9 mouse cellular contexts compared by ENCODE assay signal in the genomic region with DNA sequence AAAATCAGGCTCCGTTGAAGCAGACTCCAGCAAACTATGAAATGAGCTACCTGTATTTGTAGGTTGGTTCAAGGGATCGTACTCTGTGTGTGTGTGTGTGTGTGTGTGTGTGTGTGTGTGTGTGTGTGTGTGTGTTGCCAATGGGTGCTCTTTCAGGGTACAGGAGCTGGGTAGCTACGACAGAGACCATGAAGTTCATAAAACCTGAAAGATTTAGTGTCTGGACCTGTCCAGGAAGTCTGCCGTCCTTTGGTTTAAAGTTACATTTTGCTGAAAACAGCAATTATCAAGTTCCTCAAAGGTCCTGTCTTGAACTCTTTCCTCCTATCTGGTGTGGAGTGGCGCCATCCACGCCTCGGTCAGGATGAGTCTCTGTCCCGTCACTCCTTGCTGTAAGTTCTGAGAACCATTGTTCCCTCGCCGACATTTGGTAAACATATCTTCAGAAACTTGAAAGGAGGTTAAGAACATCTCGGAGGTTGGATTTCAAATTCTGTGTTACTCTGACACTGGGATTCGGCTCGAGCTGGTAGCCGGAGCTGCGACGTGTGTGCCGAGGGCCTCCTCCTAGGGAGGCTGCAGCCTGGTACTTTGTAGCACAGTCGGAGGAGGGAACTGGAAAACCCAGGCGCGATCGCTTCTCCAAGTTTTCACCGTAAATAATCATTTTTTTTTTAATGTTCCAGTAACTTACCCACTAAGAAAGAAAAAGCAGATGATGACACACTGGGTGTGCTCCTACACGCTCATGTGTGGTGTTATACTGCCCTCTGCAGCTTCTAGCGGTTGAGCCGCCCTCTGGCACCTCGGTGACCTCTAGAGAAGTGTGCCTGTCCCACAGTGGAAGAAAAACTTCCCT.
DNase-seq lines count a peak whose midpoint lies in the region; ATAC-seq and TF ChIP-seq lines count a peak whose summit lies in the region.
"Had no signal": no experiment of that assay in that cellular context is flagged by ENCODE, and none has a peak within 500 bp of the region (broad histone marks: within the 10 kb centered on the region; RNA-seq: fewer than 3 reads in every experiment).

No protein-coding gene starts in this region.

- peak overlapping the region; percentile 39 for H3K4me2 ChIP-seq in limb, embryonic 15.5 days
- H3K4me2 ChIP-seq in neural tube, embryonic 11.5 days (ENCODE audit: low read depth), result no peak overlapping the region

- no peaks in the 10 kb centered on the region for H3K27me3 ChIP-seq in limb, embryonic 15.5 days
- no peaks in the 10 kb centered on the region for H3K27me3 ChIP-seq in neural tube, embryonic 11.5 days (ENCODE audit: control insufficient read depth, insufficient read depth, low read length)

- TF ChIP-seq POLR2A in cortical plate, adult 2 months (IDR thresholded peaks at IDR 0.05; ENCODE audit: extremely low read depth, insufficient read depth, low read length), result no peak

- H3K4me3 ChIP-seq in cortical plate, adult 2 months (ENCODE audit: insufficient read depth, low read length), result 0 out of 2 replicates have a peak overlapping the region, but pooled peaks have one; percentile 8
- H3K4me3 ChIP-seq in limb, embryonic 15.5 days, result peak overlapping the region; percentile 28
- H3K4me3 ChIP-seq in neural tube, embryonic 11.5 days (ENCODE audit: low read depth, low read length), result no peak overlapping the region

- ATAC-seq in limb, embryonic 15.5 days (ENCODE audit: insufficient number of reproducible peaks, low FRiP score, low TSS enrichment, low read depth), result peak; percentile 77; the same call in 1 of the 2 replicates
- ATAC-seq in neural tube, embryonic 11.5 days (ENCODE audit: insufficient read depth, low FRiP score, low TSS enrichment), result peak; percentile 57; the same call in 1 of the 2 replicates
- no peak for ATAC-seq in erythroid progenitor cell, adult 5-6 weeks (replicated peaks; ENCODE audit: low FRiP score, poor library complexity, severe bottlenecking)

- peak; percentile 78 for TF ChIP-seq CTCF in cortical plate, adult 2 months (IDR thresholded peaks at IDR 0.05; ENCODE audit: extremely low read depth, insufficient read depth, low read length)

- 0 out of 2 replicates have a peak overlapping the region, but pooled peaks have one; percentile 11 for H3K9ac ChIP-seq in limb, embryonic 15.5 days
- H3K9ac ChIP-seq in neural tube, embryonic 11.5 days (ENCODE audit: low read length), result no peak overlapping the region

- H3K27ac ChIP-seq in cortical plate, adult 2 months (ENCODE audit: insufficient read depth, low read length), result no peak overlapping the region
- peak overlapping the region; percentile 78 for H3K27ac ChIP-seq in limb, embryonic 15.5 days
- H3K27ac ChIP-seq in neural tube, embryonic 11.5 days (ENCODE audit: low read depth, low read length), result no peak overlapping the region

- no peaks in the 10 kb centered on the region for H3K36me3 ChIP-seq in limb, embryonic 15.5 days
- no peaks in the 10 kb centered on the region for H3K36me3 ChIP-seq in neural tube, embryonic 11.5 days (ENCODE audit: control insufficient read depth, insufficient read depth, low read length)
- H3K36me3 ChIP-seq: G1E had no signal

- peak; percentile 40 to 63 for DNase-seq in cerebellum, postnatal 25 days
- DNase-seq in cerebellum, adult 9-11 months, result no peak
- DNase-seq in gastrocnemius, postnatal 10 days, result peak; percentile 69
- peak; percentile 30 for DNase-seq in hindlimb bud, embryonic 11.5 days (ENCODE audit: extremely low spot score, low read depth, low spot score)
- DNase-seq in neural tube, embryonic 11.5 days (ENCODE audit: low spot score), result peak; percentile 55

- H3K9me3 ChIP-seq in limb, embryonic 15.5 days, result no peaks in the 10 kb centered on the region
- H3K9me3 ChIP-seq in neural tube, embryonic 11.5 days (ENCODE audit: control insufficient read depth, low read length), result no peaks in the 10 kb centered on the region
- H3K9me3 ChIP-seq: G1E had no signal

- 32% methylated on average over 26 of the region's 26 CpGs for WGBS in limb, embryonic 15.5 days
- 57% methylated on average over 26 of the region's 26 CpGs for WGBS in neural tube, embryonic 11.5 days

- no peaks in the 10 kb centered on the region for H3K4me1 ChIP-seq in cortical plate, adult 2 months (ENCODE audit: control insufficient read depth, insufficient read depth, low read length)
- peaks cover 9% of the 10 kb centered on the region; the same call in 1 of the 2 replicates for H3K4me1 ChIP-seq in limb, embryonic 15.5 days
- H3K4me1 ChIP-seq in neural tube, embryonic 11.5 days (ENCODE audit: control insufficient read depth, insufficient read depth, low read length), result no peaks in the 10 kb centered on the region
